Mouse (Mus musculus) adrenal gland, adult 2 months (tissue): ENCODE measurements at regions not wholly inside any gene's neighbourhood (a gene's known extent, or its start where the extent isn't known, plus 50 kb on each side); places are given as distances from the start of the nearest gene placed in this dataset.

Experiments
- DNase-seq: peaks from one replicate; pipeline ENCODE4 v3.0.0; 2021

GRCm38 (mm10) chr4:80442711-80443110 is 391.2 kb upstream of the Tyrp1 start:
- no peak for DNase-seq

DNA sequence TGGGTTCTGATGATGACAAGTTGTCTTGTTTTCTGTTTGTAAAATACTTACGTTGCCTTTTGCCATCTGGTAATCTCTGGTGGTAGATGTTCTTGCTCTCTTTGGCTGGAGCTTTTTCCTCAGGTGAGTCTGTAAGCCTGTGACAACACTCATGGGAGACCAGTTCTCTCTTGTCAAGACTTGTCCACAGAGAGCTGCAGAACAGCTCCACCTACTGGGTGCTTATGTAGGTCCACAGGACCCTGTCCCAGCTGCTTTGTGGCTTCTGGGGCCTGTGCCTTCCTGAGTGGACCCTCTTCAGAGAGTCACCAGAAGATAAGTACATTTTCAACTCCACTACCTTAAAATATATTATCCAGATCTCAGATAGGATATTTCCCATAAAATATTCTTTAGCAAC is 370.3 kb upstream of the Tyrp1 start:
- no peak for DNase-seq

DNA sequence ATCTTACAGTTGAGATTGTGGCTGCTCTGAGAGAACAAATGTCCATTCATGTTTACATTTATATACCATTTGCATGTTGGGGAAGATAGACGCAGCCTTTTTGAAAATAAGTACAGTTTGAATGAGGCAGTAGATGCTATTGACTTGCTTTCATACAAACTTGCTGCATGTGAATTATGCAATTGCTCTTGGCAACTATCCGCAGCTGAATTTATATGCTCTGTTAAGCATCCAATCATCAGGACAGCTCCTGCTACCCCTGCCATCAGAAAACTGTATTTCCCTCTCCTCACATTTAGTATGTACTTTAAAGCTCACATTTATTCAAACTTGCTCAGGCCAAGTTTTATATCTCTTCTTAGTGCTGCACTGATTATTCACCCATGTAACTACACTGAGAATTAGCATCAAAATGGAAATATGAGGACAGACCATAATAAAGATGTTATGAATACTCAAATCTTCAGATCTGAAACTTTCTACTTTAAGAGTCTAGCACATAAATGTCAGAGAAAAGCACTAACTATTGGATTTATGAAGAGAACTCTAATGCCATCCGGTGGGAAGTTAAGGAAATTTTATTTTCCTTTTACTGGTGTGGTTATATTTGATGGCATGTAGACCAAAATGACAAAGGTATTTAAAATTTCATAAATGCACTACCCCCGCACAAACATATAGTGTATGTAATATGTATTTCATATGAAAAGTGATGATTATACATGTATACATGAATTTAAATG is 358.0 kb upstream of the Tyrp1 start:
- DNase-seq: no peak

- DNase-seq: no peak
Observed at GRCm38 (mm10) chr4:80515087-80515486, 318.8 kb upstream of the Tyrp1 start.

DNA sequence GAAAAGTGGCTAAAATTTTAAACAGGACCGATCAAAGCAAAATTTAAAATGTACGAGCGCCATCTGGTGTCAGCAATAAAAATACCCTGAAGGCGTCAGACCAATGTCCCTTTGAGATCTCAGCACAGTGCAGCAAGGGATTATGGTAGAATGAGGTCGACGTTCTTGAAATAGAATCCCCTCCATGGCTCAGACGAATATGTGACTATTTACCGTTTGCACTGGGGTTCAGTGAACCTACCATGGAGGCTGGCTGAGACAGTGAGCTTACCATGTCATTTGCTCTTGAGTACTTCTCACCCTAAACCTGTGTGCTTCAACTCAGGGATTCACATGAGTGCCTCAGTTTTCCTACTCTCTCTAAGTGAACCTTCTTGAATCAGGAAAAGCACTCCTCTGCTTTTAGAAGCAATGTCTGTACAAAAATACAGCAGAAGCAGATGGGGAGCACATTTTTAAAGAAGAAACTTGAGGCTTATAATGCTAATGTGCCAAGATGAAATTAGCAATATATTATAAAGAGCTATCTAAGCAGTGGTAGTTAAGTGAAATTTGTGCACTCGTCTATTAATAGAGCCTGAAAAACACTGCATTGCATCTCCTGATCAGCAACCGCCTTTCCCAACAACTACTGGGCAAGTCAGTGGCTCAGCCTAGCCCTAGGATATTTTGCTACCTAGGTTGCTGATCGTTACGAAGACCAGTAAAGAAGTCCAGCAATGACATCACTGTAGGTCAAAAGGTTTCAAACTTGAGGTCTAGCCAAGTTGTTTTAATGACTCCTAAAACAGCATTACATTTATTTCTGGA is 316.2 kb upstream of the Tyrp1 start:
- DNase-seq: peak; percentile 14

DNA sequence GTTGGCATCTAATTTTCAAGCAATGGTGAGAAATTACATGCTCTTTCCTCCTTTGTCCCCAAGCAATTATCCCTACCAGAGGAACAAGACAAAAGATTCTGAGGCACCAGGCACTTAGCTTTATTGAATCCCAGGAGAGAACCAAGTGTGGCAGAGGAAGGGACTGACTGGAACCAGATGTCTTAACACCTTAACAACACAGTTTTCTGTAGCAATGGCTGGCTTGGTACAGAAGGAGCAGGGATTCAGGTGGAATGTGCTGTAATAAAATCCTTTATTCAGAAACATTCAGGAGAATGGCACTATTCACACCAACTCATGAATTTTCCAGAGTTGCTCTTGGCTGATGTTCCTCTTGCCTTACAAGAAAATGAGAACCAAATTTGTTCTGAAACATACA is 315.3 kb upstream of the Tyrp1 start:
- DNase-seq: no peak

- no peak for DNase-seq
Observed at GRCm38 (mm10) chr4:80539854-80540253, 294.1 kb upstream of the Tyrp1 start.

DNA sequence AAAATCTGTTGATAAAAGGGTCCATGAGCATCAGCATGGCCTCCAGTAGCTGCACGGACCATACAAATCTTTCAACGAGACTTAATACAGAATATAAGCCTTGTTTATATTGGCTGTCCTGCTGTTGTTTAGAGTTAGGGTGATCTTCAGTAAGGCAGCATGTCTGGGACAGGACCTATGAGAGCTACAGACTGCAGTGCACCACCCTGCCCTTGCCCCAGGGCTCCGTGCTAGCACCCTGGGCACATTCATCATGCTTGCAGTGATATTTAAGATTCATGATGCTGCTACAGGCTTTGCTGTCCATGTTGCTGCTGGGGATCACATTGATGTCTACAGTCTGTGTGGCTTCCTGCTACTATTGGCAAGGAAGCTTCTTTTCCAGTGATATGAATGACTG is 288.8 kb upstream of the Tyrp1 start:
- DNase-seq: no peak

- no peak for DNase-seq
Observed at GRCm38 (mm10) chr4:80589438-80589837, 244.5 kb upstream of the Tyrp1 start.

GRCm38 (mm10) chr4:80628271-80628670 is 205.7 kb upstream of the Tyrp1 start:
- no peak for DNase-seq

- no peak for DNase-seq
Observed at GRCm38 (mm10) chr4:80629251-80629650, 204.7 kb upstream of the Tyrp1 start.

DNA sequence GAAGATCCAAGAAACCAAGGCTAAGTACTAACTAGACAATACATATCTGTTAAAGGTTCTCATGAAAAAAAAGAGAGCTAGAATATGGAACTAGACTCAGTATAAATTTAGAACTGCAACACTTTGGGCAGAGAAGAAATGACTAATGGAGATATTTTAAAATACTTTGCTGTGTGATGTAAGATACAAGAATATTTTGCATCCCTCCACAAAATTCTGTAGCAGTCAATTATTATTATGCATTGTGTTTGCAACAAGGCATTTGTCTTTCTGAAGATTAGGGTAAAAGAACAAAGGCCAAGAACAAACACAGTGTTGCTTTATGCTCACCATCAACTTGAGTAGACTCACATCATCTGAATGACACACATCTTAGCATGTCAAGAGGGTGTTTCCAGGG is 203.7 kb upstream of the Tyrp1 start:
- DNase-seq: no peak

GRCm38 (mm10) chr4:80631041-80631440 is 202.9 kb upstream of the Tyrp1 start:
- no peak for DNase-seq

- DNase-seq: no peak
Observed at GRCm38 (mm10) chr4:80631441-80631840, 202.5 kb upstream of the Tyrp1 start.

DNA sequence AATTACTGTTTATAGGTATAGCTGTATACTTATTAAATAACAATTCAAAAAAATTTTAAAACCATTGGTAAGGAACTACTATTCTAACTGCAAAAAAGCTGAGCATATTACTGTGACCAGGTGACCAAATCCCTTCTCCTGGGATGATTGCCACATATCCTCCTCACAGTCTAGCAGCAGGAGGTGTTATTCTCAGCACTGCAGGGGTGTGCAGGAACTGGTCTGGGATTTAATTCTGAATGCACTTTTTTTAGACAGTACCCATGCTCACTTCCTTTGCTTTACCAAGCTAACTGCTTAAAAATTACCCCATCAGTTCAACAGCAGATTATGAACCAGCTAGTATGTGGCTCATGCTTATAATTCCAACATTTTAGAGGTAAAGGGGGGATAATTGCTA is 195.5 kb upstream of the Tyrp1 start:
- DNase-seq: no peak
